Mouse (Mus musculus) 416B (cell line): ENCODE measurements around the gene Ngfr.
"Not testable (repeated sequence)": the region's sequence is repeated elsewhere in the genome, so short reads cannot be mapped to it uniquely, and the experiment has no call there.

Experiments
- DNase-seq: peaks from one replicate; pipeline ENCODE4 v3.0.0; 2011; ENCODE audit warnings: low read depth

The Ngfr gene

GRCm38 (mm10) chr11:95587423-95587951 is at the start of gene Ngfr:
Ngfr (minus strand) TSS chr11:95587735.
- DNase-seq = no peak

- DNase-seq = no peak
Observed at GRCm38 (mm10) chr11:95635030-95635429, 47.5 kb upstream of the Ngfr start.

- DNase-seq = no peak
Observed at GRCm38 (mm10) chr11:95633512-95634000, 46.0 kb upstream of the Ngfr start.

- no peak for DNase-seq
Observed at GRCm38 (mm10) chr11:95632474-95632873, 44.9 kb upstream of the Ngfr start.

- no peak for DNase-seq
Observed at GRCm38 (mm10) chr11:95631301-95631700, 43.8 kb upstream of the Ngfr start.

- DNase-seq = no peak
Observed at GRCm38 (mm10) chr11:95630558-95630957, 43.0 kb upstream of the Ngfr start.

GRCm38 (mm10) chr11:95622426-95622825 is 34.9 kb upstream of the Ngfr start:
- no peak for DNase-seq

- no peak for DNase-seq
Observed at GRCm38 (mm10) chr11:95621541-95622130, 34.1 kb upstream of the Ngfr start.

- no peak for DNase-seq
Observed at GRCm38 (mm10) chr11:95621010-95621409, 33.5 kb upstream of the Ngfr start.

- DNase-seq = no peak
Observed at GRCm38 (mm10) chr11:95619886-95620444, 32.4 kb upstream of the Ngfr start.

GRCm38 (mm10) chr11:95619081-95619480 is 31.5 kb upstream of the Ngfr start:
- no peak for DNase-seq

- no peak for DNase-seq
Observed at GRCm38 (mm10) chr11:95617785-95618465, 30.4 kb upstream of the Ngfr start.

- DNase-seq = no peak
Observed at GRCm38 (mm10) chr11:95614739-95615138, 27.2 kb upstream of the Ngfr start.

GRCm38 (mm10) chr11:95611283-95611682 is 23.7 kb upstream of the Ngfr start:
- DNase-seq = no peak

- DNase-seq = no peak
Observed at GRCm38 (mm10) chr11:95610391-95610902, 22.9 kb upstream of the Ngfr start.

GRCm38 (mm10) chr11:95609924-95610323 is 22.4 kb upstream of the Ngfr start:
- no peak for DNase-seq

GRCm38 (mm10) chr11:95607286-95607685 is 19.8 kb upstream of the Ngfr start:
- not testable (repeated sequence) for DNase-seq

GRCm38 (mm10) chr11:95598214-95599062 is 10.9 kb upstream of the Ngfr start:
- DNase-seq = no peak

- DNase-seq = no peak
Observed at GRCm38 (mm10) chr11:95597741-95598140, 10.2 kb upstream of the Ngfr start.

- DNase-seq = no peak
Observed at GRCm38 (mm10) chr11:95596704-95597103, 9.2 kb upstream of the Ngfr start.

- DNase-seq = no peak
Observed at GRCm38 (mm10) chr11:95596150-95596515, 8.6 kb upstream of the Ngfr start.
